Mouse (Mus musculus) heart, postnatal 0 days (tissue): ENCODE data around the gene Ms4a2.

Source experiments
- CTCF ChIP-seq: IDR thresholded peaks from 2 replicates; pipeline ENCODE4 v1.5.1; 2016; ENCODE audit warnings: antibody characterized with exemption, control low read depth, low read depth
- EP300 ChIP-seq: IDR thresholded peaks from 2 replicates; pipeline ENCODE4 v1.6.1; 2016; ENCODE audit warnings: antibody characterized with exemption, low read depth

DNA sequence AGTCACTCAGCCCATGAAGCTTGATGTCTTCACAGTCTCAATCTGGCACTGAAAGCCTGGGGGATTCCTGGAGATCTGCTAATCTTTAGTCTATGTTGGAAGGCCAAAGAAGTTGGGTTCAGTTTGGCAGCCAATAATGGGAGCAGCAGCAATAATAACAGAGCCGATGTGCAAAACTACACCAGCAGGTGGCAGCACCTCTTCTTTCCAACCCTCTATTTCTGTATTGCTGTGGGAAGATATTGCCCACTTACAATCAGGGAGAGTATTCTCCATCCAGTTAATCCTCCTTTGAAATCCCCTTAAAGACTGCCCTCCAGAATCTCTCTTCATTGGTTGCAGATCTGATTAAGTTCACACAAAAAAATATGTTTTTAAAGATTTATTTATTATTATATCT, 15.3 kb downstream of the Ms4a2 start:
- no peak for TF ChIP-seq EP300
- TF ChIP-seq CTCF: peak; percentile 70
